Mouse (Mus musculus) cerebellum, adult 8-10 months (tissue): ENCODE measurements around the gene Olfr1360.
"Not testable (repeated sequence)": the region's sequence is repeated elsewhere in the genome, so short reads cannot be mapped to it uniquely, and the experiment has no call there.

Experiments used
- DNase-seq: peaks from one replicate; pipeline ENCODE4 v3.0.0; 2022

Olfr1360 gene

DNA sequence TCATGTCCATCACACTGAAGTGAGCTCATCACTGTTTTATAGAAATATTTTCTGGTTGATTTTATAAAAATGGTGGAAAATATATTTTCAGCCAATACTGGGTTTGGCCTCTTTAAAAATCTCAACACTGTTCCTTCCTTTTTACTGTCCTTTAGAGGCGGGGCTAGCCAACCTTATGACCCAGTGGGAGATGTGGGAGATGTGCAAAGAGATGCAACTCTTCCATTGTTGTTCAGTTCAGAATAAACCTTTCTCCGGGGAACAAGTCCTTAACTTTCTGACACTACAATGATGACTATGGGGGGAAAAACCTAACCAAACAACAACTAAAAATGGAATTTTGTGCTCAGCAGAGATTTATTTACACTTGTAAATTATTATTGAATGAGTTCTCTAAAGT is at the start of gene Olfr1360:
Gene Olfr1360, minus strand, starts transcription at position 101 of the 400 bp plus-strand sequence.
- DNase-seq, result no peak

- no peak for DNase-seq
Measured at GRCm38 (mm10) chr13:21722993-21723836, 46.0 kb upstream of the Olfr1360 start.

GRCm38 (mm10) chr13:21722373-21722925 is 45.2 kb upstream of the Olfr1360 start:
- DNase-seq, result no peak

- peak; percentile 65 for DNase-seq
Measured at GRCm38 (mm10) chr13:21721757-21722372, 44.7 kb upstream of the Olfr1360 start, which contains the start of gene Hist1h2bm. TSS of gene Hist1h2bm (plus strand) at chr13:21722044.

GRCm38 (mm10) chr13:21721107-21721756 is 44.0 kb upstream of the Olfr1360 start:
- DNase-seq, result not testable (repeated sequence)

DNA sequence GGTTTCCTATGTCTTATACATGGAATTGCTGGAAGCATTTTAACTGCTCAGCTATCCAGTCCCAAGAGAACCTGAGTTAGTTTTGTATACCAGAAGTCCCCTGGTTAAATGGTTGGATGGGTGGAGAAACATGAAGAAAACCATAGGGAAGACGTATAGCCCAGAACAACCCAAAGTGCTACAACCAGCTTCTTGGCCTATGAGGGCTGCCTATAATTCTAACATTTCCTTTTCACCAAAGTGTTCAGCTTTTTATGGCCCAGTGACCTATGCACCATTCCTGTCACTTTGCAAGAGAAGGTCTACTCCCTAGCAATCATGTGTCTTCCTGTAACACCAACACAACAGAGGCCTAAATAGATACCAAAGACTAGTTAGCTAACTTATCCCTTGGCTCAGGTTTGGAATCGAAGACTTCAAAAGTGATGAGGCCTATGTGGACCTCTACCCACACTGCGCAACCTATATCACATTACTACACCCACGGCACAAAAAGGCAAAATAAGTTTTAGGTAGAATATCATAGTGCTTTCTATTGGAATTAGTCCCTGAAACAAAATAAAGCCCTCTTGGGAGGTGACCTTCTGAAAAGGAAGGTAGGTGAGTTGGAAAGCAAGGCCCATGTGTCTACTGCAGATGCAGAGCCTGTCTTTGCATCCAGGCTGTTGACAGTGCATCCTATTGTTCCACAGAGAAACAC is 41.3 kb upstream of the Olfr1360 start:
- no peak for DNase-seq

DNA sequence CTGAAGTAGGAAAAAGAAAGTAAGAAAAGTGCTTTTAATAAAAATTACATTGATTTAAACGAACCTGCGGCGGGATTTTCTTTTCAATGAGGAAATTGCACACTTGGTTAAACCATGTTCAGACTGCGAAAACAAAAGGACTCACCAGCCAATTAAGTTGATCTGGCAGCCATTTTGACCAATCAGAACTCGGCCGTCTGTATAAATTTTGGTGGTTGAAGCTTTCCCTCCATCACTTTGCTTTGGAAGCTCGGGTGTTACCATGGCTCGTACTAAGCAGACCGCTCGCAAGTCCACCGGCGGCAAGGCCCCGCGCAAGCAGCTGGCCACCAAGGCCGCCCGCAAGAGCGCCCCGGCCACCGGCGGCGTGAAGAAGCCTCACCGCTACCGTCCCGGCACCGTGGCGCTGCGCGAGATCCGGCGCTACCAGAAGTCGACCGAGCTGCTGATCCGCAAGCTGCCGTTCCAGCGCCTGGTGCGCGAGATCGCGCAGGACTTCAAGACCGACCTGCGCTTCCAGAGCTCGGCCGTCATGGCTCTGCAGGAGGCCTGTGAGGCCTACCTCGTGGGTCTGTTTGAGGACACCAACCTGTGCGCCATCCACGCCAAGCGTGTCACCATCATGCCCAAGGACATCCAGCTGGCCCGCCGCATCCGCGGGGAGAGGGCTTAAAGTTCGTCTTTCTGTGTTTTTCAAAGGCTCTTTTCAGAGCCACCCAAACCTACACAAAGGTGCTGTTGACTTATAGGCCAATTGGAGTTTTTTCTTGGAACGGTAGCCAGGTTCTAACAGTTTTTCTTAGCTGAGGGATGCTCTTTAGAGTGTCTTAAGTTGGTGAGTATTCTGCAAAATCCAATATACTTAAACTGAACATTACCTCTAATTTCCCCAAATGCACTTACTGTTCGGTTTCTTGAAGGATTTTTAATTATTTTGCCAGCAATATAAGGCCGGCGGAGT is 40.5 kb upstream of the Olfr1360 start, which contains the start of gene Hist1h3h:
Gene Hist1h3h, plus strand, starts transcription at position 263 of the 961 bp plus-strand sequence.
- peak; percentile 75 for DNase-seq

GRCm38 (mm10) chr13:21716540-21717391 is 39.6 kb upstream of the Olfr1360 start:
- not testable (repeated sequence) for DNase-seq

DNA sequence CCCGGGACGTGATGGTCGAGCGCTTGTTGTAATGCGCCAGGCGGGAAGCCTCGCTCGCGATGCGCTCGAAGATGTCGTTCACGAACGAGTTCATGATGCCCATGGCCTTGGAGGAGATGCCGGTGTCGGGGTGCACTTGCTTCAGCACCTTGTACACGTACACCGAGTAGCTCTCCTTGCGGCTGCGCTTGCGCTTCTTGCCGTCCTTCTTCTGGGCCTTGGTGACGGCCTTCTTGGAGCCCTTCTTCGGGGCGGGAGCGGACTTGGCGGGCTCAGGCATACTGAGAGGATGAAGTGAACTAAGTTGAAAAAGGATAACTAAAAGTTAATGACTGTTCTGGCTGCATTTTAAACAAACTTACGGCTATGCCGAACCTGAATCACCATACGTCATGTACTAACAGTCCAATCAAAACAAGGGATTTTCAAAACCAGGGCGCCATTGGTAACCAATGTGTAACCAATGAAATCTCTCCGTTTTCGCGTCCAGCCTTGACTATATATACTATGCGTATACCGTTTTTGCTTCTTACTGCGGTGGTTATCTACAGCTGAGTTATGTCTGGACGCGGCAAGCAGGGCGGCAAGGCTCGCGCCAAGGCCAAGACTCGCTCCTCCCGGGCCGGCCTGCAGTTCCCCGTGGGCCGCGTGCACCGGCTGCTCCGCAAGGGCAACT is 38.8 kb upstream of the Olfr1360 start, which contains the start of the genes Hist1h2bl and Hist1h2ai:
Gene Hist1h2bl, minus strand, starts transcription at position 280 of the 676 bp plus-strand sequence.
Gene Hist1h2ai, plus strand, starts transcription at position 559 of the 676 bp plus-strand sequence.
- peak; percentile 86 for DNase-seq

GRCm38 (mm10) chr13:21715131-21715863 is 38.1 kb upstream of the Olfr1360 start:
- no peak for DNase-seq

DNA sequence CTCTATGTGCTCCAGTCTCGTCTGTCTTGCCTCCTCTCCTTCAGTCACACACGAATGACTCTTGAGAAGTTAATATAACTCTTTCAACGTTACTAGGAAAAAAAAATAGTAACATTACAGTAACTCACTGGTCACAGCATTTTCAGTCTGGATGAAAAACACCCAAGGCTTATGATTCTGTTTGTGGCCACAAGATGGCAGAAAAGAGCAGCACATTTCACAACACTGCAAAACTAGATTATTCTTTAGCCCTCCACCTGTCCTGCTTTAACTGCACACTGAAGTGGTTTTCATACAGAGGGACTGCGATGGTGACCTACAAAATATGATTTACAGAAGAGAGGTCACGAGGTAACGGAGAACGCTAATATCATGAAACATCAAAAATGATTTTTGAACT is 37.5 kb upstream of the Olfr1360 start:
- peak; percentile 64 for DNase-seq

GRCm38 (mm10) chr13:21711698-21712097 is 34.5 kb upstream of the Olfr1360 start:
- no peak for DNase-seq

GRCm38 (mm10) chr13:21710821-21711525 is 33.8 kb upstream of the Olfr1360 start:
- DNase-seq, result peak; percentile 86

GRCm38 (mm10) chr13:21710031-21710711 is 33.0 kb upstream of the Olfr1360 start:
- peak; percentile 89 for DNase-seq

DNA sequence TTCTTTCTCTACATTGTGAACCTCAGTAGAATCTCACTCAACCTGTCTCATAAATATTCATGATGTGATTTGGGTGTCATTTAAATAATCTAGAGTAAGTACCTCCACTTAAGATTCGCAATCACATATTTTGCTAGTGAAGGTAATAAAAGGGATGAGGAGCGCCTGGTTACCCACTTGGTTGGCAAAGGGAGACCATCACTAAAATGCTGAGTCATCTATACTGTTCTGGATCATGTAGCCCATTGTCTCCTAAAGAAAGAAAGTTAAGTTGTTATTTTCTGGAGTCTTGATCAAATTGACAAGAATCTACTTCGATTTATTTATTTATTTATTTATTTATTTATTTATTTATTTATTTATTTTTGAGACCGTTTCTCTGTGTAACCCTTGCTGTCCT is 29.5 kb upstream of the Olfr1360 start:
- no peak for DNase-seq

DNA sequence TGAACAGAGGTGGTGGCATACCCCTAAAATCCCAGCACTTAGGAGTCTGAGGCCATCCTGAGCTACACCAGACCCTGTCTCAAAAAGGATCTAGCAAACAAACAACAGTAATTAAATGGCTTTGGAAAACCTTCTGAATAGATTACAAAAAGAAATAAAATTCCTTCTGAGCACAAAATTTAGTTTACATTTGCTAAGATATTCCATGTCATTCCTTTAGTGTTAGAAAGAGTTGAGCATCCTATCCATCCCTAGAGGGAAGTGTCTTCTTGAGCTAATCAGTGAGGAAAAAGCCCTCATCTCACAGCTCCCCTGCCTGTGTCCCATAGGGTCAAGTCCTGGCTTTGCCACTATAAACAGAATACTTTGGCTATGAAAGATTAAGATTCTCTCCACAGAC is 20.6 kb upstream of the Olfr1360 start, which contains the start of gene Olfr1359:
Gene Olfr1359, plus strand, starts transcription at position 301 of the 400 bp plus-strand sequence.
- DNase-seq, result no peak

DNA sequence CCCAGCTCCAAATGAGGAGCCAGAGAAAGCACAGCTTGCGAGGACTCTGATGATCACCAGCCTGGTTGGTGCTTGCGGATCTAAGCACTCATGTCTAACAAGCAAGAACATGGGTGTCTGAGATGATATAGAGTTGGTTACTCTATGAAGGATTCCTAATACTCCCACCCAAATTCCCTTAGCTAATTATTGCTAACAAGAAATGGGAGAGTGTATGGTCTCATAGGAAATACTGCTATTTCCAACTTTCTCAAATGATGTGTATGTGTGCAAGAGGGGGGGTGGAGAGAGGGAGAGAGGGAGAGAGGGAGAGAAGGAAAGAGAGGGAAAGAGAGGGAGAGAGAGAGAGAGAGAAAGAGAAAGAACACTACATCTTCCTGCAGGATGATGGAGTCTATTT is 13.9 kb downstream of the Olfr1360 start, which contains the start of gene Olfr1361:
Gene Olfr1361, minus strand, starts transcription at position 101 of the 400 bp plus-strand sequence.
- DNase-seq, result no peak
